Comparison of ENCODE assay signal across 7 mouse cellular contexts in the genomic region with DNA sequence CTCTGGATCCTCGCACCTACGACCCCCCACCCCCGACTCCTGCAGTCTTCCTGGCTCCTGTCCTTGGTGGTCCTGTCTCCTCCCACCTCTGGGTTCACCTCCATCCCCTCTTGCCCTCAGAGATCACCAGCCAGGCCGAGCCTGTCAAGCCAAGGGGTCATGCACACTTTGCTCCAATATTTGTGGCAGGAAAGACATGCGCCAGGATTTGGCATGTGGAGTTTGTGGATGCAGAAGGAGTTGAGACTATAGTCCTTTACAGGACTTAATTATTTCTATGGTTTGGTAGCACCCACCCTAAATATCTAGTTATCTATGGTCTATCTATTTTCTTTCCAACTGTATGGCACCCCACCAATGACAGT. TPM values are rescaled to one million over a fixed set of nuclear protein-coding genes. Genes with fewer than 3 reads are reported as not detected.
DNase-seq lines count a peak whose midpoint lies in the region; ATAC-seq lines count a peak whose summit lies in the region.

No protein-coding gene starts in this region.

- H3K9ac ChIP-seq in lung, embryonic 16.5 days (ENCODE audit: low read length), result peak overlapping the region; percentile 81
- H3K9ac ChIP-seq in embryonic facial prominence, embryonic 15.5 days, result peak overlapping the region; percentile 47
- peak overlapping the region; percentile 72 for H3K9ac ChIP-seq in limb, embryonic 11.5 days (ENCODE audit: low read length)
- H3K9ac ChIP-seq in stomach, embryonic 14.5 days (replicated peaks; ENCODE audit: low read depth, low read length), result peak overlapping the region; percentile 61

- H3K27ac ChIP-seq in lung, embryonic 16.5 days (ENCODE audit: low read length), result peak overlapping the region; percentile 93
- peak overlapping the region; percentile 92 for H3K27ac ChIP-seq in embryonic facial prominence, embryonic 15.5 days (replicated peaks)
- peak overlapping the region; percentile 77; the same call in 1 of the 2 replicates for H3K27ac ChIP-seq in limb, embryonic 11.5 days (replicated peaks; ENCODE audit: low read depth, low read length)
- peak overlapping the region; percentile 88 for H3K27ac ChIP-seq in stomach, embryonic 14.5 days (ENCODE audit: low read length)

- H3K36me3 ChIP-seq in lung, embryonic 16.5 days (ENCODE audit: control insufficient read depth, insufficient read depth, low read length), result no peaks in the 10 kb centered on the region
- H3K36me3 ChIP-seq in embryonic facial prominence, embryonic 15.5 days, result no peaks in the 10 kb centered on the region
- no peaks in the 10 kb centered on the region for H3K36me3 ChIP-seq in limb, embryonic 11.5 days (ENCODE audit: control insufficient read depth, insufficient read depth, low read length)
- no peaks in the 10 kb centered on the region for H3K36me3 ChIP-seq in stomach, embryonic 14.5 days (ENCODE audit: control insufficient read depth, insufficient read depth, low read length)

- ATAC-seq in lung, embryonic 16.5 days (ENCODE audit: low read depth), result no peak
- no peak for ATAC-seq in embryonic facial prominence, embryonic 15.5 days (ENCODE audit: insufficient number of reproducible peaks, low FRiP score, low TSS enrichment, low read depth)
- peak; percentile 12; the same call in 1 of the 2 replicates for ATAC-seq in limb, embryonic 11.5 days (ENCODE audit: insufficient number of reproducible peaks, low FRiP score, low TSS enrichment, low read depth)
- ATAC-seq in stomach, embryonic 14.5 days (ENCODE audit: insufficient number of reproducible peaks, insufficient read depth, low FRiP score, low read depth), result 0 out of 2 replicates have a peak, but pooled peaks have one; percentile 3

- WGBS in lung, embryonic 16.5 days, result 3% methylated on average over 5 of the region's 5 CpGs
- under 1% methylated on average over 5 of the region's 5 CpGs for WGBS in embryonic facial prominence, embryonic 15.5 days
- WGBS in limb, embryonic 11.5 days, result 6% methylated on average over 5 of the region's 5 CpGs
- WGBS in stomach, embryonic 14.5 days, result 6% methylated on average over 5 of the region's 5 CpGs

- peak overlapping the region; percentile 66 for H3K4me3 ChIP-seq in lung, embryonic 16.5 days (ENCODE audit: low read length)
- H3K4me3 ChIP-seq in embryonic facial prominence, embryonic 15.5 days (replicated peaks), result peak overlapping the region; percentile 58
- H3K4me3 ChIP-seq in limb, embryonic 11.5 days (ENCODE audit: low read depth, low read length), result peak overlapping the region; percentile 57
- H3K4me3 ChIP-seq in stomach, embryonic 14.5 days (ENCODE audit: low read depth, low read length), result peak overlapping the region; percentile 50

- DNase-seq in lung, postnatal 4 days, result no peak
- no peak for DNase-seq in limb, embryonic 11.5 days (ENCODE audit: low spot score)
- DNase-seq in left cerebral cortex, adult 8-10 months (ENCODE audit: low spot score in 2 of 2), result no peak
- DNase-seq in ovary, postnatal 10 days (ENCODE audit: low spot score), result no peak

- no peaks in the 10 kb centered on the region for H3K27me3 ChIP-seq in lung, embryonic 16.5 days (ENCODE audit: control insufficient read depth, insufficient read depth, low read depth, low read length)
- H3K27me3 ChIP-seq in embryonic facial prominence, embryonic 15.5 days, result no peaks in the 10 kb centered on the region
- H3K27me3 ChIP-seq in limb, embryonic 11.5 days (ENCODE audit: control insufficient read depth, insufficient read depth, low read length), result no peaks in the 10 kb centered on the region
- H3K27me3 ChIP-seq in stomach, embryonic 14.5 days (ENCODE audit: control insufficient read depth, insufficient read depth, low read length), result no peaks in the 10 kb centered on the region

- H3K9me3 ChIP-seq in lung, embryonic 16.5 days (ENCODE audit: control insufficient read depth, low read length), result no peaks in the 10 kb centered on the region
- no peaks in the 10 kb centered on the region for H3K9me3 ChIP-seq in embryonic facial prominence, embryonic 15.5 days (replicated peaks)
- no peaks in the 10 kb centered on the region for H3K9me3 ChIP-seq in limb, embryonic 11.5 days (ENCODE audit: control insufficient read depth, low read length)
- no peaks in the 10 kb centered on the region for H3K9me3 ChIP-seq in stomach, embryonic 14.5 days (ENCODE audit: control insufficient read depth, low read depth, low read length)

- peaks cover 24% of the 10 kb centered on the region for H3K4me1 ChIP-seq in lung, embryonic 16.5 days (replicated peaks; ENCODE audit: control insufficient read depth, insufficient read depth, low read length)
- H3K4me1 ChIP-seq in embryonic facial prominence, embryonic 15.5 days, result peaks cover 32% of the 10 kb centered on the region
- peaks cover 15% of the 10 kb centered on the region for H3K4me1 ChIP-seq in limb, embryonic 11.5 days (ENCODE audit: control insufficient read depth, insufficient read depth, low read length)
- H3K4me1 ChIP-seq in stomach, embryonic 14.5 days (ENCODE audit: control insufficient read depth, insufficient read depth, low read length), result 0 out of 2 replicates have a peak, but pooled peaks cover 15% of the 10 kb centered on the region

- H3K4me2 ChIP-seq in lung, embryonic 16.5 days (ENCODE audit: low read depth, low read length), result peak overlapping the region; percentile 95
- peak overlapping the region; percentile 80 for H3K4me2 ChIP-seq in embryonic facial prominence, embryonic 15.5 days (replicated peaks)
- peak overlapping the region; percentile 77 for H3K4me2 ChIP-seq in limb, embryonic 11.5 days (ENCODE audit: low read depth, severe bottlenecking)
- peak overlapping the region; percentile 76 for H3K4me2 ChIP-seq in stomach, embryonic 14.5 days (replicated peaks; ENCODE audit: low read depth, low read length)

RNA-seq across cellular contexts. Expression of gene Ston1, which starts 0.6 kb away (rescaled TPM):
- 7.0 and 8.0 TPM in 2 replicates for polyA plus RNA-seq in lung, embryonic 16.5 days (2015; fragmentation: Nextera tagmentation; extraction: Ambion mirVana)
- 5.9 and 7.7 TPM in 2 replicates for polyA plus RNA-seq in embryonic facial prominence, embryonic 15.5 days (2015; fragmentation: Nextera tagmentation; extraction: Ambion mirVana)
- 5.2 and 6.9 TPM in 2 replicates for polyA plus RNA-seq in limb, embryonic 11.5 days (2014; fragmentation: Nextera tagmentation; extraction: Ambion mirVana)
- 10.4 and 10.8 TPM in 2 replicates for polyA plus RNA-seq in stomach, embryonic 14.5 days (2014; fragmentation: Nextera tagmentation; extraction: Ambion mirVana)
- total RNA-seq in left cerebral cortex, adult 8-10 months (2022), result 10 to 100 TPM in 2 of 4 experiments, 1 to 10 TPM in 2; 5.9 to 14.1 (median 9.1) TPM

Comparison
In these comparisons a context has a peak if more than half of its experiments do, and no peak if none do; other contexts are left out.
1. ATAC-seq: peak in limb, embryonic 11.5 days (single experiment) and stomach, embryonic 14.5 days (single experiment); none in lung, embryonic 16.5 days (single experiment) and embryonic facial prominence, embryonic 15.5 days (single experiment).
2. Peak in every context shown above with its lines, with median percentiles within 50 percentile points of each other: H3K27ac ChIP-seq, H3K4me2 ChIP-seq, H3K4me3 ChIP-seq and H3K9ac ChIP-seq.